Mouse (Mus musculus): ENCODE data around the gene Vmn1r44.

- no peak for TF ChIP-seq ZC3H11A (IDR thresholded peaks at IDR 0.05; ENCODE audit: borderline replicate concordance, low read depth, low read length)
- no peak for TF ChIP-seq MAFK (IDR thresholded peaks at IDR 0.05; ENCODE audit: insufficient read depth, low read depth, low read length)
These were observed 19.7 kb upstream of the Vmn1r44 start for GRCm38 (mm10) chr6:89863792-89864191.
